Mouse (Mus musculus) cerebellum, adult 11 months (tissue): Measurements from ENCODE around the gene Npb.
"Not testable (repeated sequence)": the region's sequence is repeated elsewhere in the genome, so short reads cannot be mapped to it uniquely, and the experiment has no call there.

Experiments used
- DNase-seq: peaks from one replicate; pipeline ENCODE4 v3.0.0; 2022

The Npb gene

GRCm38 (mm10) chr11:120580190-120580589 is 28.1 kb upstream of the Npb start:
- no peak for DNase-seq

DNA sequence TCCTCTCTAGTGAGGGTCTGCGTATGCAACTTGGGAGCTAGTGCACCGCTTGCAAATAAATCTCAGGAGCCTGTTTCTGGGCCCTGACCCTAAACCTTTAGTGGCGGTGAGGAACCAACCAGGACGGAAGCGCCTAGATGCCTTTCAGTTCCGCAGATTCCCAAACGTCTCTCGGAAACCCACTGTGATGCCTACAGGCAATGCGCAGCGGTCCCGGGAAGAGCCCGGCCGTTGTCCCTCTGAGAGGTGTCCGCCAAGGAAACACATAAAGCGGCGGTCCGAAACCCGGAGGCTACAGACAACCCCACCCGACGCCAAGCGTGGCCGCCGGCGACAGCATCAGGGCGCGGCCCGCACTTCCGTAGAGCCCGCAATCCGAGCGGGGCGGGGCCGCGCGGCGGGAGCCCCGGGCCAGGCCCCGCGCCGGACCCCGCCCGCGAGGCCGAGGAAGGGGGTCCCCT is 27.4 kb upstream of the Npb start:
- DNase-seq, result no peak

- DNase-seq, result peak; percentile 85
Observed at GRCm38 (mm10) chr11:120581490-120582267, 26.6 kb upstream of the Npb start, which contains the start of gene Arhgdia. Gene Arhgdia (minus strand): TSS chr11:120581624.

DNA sequence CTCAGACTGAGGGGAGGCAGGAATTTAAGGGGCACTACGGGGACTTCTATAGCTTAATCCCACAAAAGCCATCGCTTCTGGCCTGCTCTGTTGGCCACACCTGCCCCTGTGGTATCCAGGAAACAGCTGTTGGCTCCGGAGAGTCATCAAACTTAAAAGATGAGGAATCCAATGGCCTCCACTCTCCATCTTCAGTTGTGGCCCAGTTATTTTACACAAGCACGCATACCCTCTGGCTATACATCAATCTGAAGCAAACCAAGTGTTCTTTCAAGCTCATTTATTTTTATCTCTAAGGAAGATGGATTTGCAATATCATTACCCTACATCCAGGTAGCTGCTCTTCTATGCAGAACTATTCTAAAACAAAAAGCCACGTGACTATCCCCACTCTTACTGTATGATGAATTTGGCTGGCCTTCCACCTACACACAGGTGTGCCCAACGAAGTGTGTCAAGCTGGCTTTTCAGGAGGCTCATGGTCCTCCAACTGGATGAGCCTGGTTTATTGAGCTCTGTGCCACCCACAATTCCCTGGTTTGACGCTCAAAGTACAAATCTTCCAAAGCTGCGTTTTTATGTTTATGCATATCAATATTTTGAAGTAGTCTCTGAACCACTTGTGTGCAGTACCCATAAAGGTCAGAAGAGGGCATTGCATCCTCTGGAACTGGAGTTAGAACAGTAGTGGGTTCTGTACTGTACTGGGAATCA is 25.9 kb upstream of the Npb start:
- DNase-seq, result no peak

DNA sequence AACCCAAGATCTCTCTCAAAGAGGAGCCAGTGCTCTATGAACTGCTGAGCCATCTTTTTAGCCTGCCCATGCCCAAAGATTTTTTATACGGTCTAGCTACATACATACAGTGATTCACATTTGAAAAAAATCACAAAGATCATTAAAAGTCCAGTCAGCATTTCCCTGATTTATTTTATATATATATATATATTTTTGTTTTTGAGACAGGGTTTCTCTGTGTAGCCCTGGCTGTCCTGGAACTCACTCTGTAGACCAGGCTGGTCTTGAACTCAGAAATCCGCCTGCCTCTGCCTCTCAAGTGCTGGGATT is 25.3 kb upstream of the Npb start:
- not testable (repeated sequence) for DNase-seq

- DNase-seq, result no peak
Observed at GRCm38 (mm10) chr11:120583937-120584336, 24.3 kb upstream of the Npb start.

GRCm38 (mm10) chr11:120588531-120588930 is 19.7 kb upstream of the Npb start:
- no peak for DNase-seq

DNA sequence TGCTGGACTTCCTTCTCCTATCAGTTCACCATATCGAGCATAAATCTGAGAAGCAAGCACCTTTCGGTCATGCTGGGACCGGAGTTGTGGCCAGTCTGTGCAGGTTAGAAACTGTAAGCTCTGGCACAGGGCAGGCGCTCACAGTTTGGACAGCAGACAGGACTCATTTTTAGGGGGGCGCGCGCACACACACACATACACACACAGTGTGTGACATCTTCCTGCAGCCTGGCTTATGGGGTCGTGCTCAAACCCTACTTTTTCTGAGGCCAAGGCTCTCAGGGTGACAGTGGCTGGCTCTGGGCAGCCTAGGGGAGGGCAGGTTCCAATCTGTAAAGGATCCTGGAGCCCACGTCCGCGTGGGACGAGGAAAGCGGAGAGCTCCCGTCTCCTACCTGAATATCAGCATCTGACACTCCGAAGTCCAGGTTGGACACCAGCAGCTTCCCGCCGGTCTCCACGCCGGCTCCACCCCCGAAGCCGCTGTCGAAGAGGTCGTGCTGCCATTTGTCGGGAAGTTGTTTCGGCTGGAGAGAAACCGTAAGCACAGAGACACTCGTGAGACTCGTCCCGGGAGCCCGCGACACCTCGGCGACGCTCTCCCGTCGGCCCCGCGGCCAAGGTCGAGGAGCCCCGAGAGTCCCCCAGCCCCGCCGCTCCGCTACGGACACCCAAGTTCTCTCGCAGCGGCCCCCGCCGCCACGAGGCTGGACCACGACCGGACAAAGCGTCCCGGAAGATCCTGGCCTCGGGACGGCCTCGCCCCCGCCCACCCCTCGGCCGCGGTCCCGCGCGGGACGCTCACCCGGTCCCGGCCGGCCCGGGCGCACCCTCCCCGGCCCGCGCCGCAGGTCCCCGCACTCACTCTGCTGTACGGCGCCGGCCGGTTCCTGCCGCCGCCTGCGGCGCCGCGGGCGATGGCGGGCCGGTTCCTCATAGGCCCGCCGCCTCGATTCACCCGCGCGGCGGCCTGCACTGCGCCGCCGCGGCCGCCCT is 10.7 kb upstream of the Npb start:
- no peak for DNase-seq

DNA sequence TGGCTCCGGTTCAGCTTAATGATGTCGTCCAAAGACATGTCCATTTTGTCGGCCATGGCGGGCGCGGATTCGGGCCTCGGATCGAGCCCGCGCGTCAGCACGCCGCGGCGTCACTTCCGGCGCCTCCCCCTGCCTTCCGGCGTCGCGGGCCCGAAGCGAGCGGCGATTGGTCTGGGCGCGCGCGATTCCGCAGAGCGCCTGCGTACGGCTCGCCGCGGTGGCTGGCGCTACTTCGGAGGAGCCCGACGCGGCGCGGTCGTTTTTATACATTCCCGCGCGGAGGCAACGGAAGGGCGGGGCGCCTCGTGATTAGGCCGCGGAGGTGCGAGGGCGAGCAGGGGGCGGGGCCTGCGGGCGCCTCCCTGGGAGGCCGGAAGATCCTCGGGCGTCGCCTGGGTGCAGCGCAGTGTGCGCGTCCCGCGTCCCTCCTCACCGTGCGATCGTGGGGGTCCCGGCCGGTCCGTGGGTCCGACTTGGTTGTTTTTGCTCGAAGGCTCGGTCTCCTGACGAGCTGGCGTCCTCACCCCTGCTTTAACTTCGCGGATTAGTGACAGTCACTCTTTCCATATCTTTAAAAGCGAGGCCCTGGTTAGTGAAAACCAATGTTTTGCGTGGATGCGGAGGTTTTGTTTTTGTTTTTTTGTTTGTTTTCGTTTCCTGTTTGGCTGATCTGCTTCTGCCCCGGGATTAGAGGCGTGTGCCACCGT is 9.8 kb upstream of the Npb start, which contains the start of the genes Alyref and Anapc11:
Gene Alyref (minus strand): TSS at position 83 of the 707 bp plus-strand sequence.
Gene Anapc11 (plus strand): TSS at position 139 of the 707 bp plus-strand sequence.
- peak; percentile 90 for DNase-seq

DNA sequence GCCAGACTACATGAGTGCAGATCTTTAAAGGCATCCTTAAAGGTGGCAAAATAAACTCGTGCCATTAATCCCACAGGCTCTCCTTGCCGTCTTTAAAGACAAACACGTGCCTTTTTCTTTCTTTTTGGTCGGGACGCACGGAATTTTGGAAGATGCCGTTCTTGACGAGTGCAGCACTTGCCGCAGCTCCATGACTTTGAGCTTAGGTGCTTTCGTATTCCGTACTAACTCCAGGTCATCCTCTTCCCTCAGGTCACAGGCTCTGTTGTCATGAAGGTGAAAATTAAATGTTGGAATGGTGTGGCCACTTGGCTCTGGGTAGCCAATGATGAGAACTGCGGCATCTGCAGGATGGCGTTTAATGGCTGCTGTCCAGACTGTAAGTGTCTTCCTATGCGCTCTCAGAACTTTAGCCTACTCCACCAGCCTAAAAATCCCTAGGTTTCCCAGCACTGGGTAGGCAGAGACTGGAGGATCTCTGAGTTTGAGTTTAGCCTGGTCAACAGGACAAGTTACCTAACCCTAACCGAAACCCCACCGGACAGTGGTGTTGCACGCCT is 9.2 kb upstream of the Npb start:
- no peak for DNase-seq

- no peak for DNase-seq
Observed at GRCm38 (mm10) chr11:120600716-120601115, 7.6 kb upstream of the Npb start.

- no peak for DNase-seq
Observed at GRCm38 (mm10) chr11:120603545-120603944, 4.7 kb upstream of the Npb start.

DNA sequence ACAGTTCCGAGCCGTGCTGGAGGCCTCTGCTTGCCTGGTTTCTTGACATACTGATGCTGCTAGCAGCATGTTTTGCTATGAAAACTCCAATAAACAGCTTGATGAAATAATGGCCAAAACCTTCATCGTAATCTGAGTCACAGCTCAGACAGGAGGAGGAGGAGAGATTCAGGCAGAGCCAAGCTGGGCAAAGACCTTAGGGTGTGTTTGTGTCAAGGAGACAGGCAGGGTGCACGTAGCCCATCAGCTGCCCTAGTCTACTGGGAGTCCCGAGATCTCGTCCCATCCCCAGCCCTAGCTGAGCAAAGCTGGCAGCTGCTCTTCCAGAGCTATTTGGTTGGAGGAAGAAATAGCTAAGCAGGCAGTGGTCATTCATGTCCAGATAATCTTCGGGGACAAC is 2.6 kb upstream of the Npb start:
- DNase-seq, result no peak

- DNase-seq, result no peak
Observed at GRCm38 (mm10) chr11:120606764-120607163, 1.5 kb upstream of the Npb start.

DNA sequence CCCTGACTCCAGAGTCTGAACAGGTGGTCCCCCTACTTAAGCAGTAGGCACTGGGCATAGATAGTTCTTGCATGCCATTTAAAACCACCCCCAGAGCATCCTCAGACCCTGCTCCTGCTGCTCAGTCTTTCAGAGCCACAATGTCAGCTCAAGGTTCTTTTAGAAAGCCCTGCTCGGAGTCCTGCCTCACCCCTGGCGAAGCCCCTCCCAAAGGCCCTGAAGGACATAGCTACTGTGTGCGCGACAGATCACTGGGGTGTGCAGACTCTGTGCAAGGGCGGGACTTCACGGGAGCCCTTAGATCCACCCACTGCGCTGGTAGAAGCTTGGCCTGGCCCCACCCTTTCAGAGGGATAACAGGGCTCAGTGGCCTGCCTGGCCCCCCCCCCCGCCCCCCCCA is 973 bp downstream of the Npb start:
- no peak for DNase-seq

DNA sequence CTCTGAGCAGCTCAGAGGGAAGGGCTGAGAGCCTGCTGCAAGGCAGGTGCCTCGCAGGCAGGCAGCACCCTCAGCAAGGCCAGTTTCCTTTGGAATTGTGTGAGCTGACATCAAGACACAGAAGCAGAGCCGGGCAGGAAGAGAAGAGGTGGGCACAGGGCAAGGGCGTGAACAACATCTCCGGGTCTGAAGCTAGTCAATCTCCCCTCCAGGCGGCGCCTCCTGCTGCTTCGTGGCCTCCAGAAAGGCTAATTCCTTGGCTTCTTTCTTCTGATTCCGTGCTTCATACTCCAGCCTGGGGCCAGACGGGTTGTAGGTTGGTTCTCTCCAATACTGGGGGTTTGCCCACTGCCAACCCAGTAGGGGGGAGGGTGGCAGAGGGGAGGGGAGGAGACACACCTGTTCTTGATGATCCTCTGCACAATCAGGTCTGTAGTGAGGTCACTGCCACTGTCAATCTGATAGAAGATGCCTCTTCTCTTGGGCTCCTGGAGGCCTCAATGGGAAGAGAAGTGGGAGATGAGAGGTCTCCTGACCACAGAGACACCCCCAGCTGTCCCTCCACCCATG is 2.3 kb downstream of the Npb start:
- DNase-seq, result no peak

GRCm38 (mm10) chr11:120612763-120613162 is 4.5 kb downstream of the Npb start:
- peak; percentile 93 for DNase-seq

GRCm38 (mm10) chr11:120613481-120613972 is 5.2 kb downstream of the Npb start:
- no peak for DNase-seq

DNA sequence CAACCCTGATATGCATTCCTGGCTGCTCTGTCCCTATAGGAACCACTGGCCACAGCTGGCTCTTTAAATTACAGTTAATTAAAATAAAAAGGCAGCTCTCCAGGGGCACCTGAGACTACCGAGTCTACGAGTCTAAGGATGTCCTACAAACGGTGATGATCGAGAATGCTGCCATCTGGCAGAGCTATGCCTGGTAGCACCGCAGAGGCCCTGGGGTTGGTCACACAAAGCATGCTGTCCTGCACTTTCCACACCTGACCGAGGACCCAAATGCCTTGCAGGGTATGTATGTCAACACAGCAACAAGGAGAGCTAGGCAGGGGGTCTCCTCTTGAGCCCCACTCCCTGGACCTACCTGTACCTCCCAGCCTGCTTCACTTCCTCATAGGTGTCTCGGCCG is 5.7 kb downstream of the Npb start:
- no peak for DNase-seq

DNA sequence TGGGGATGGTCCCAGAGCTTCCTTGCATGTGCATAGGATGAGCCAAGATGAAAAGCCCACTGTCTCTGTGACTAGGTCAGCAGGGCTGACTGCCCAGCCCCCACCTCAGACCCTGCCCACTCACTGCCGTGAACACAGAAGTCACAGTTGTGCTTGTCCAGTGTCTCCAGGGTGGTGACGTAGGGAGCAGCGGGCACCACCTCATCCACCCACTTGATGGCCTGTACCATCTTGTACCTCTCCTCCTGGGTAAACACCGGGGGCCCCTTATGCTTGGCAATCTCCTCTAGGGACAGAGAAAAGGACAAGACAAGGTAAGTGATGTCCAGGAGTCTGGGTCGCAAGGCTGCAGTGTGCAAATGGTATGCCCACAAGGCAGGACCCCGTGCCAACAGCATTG is 6.9 kb downstream of the Npb start:
- no peak for DNase-seq

- DNase-seq, result no peak
Observed at GRCm38 (mm10) chr11:120615606-120616203, 7.4 kb downstream of the Npb start.
